Mouse (Mus musculus) small intestine, adult 2 months (tissue): Measurements from ENCODE around the gene Cacna1a.

Experiments
- CTCF ChIP-seq: fragments of 200-500 bp; IDR thresholded peaks from 2 replicates; pipeline ENCODE4 v1.5.1; 2012; ENCODE audit warnings: low read depth, mild to moderate bottlenecking, control low read depth, inconsistent platforms, low read length, moderate library complexity, mixed read lengths; ENCODE audit not compliant: insufficient replicate concordance, insufficient read length; ENCODE audit errors: extremely low read depth
- POLR2A ChIP-seq: fragments of 200-500 bp; IDR thresholded peaks from 2 replicates; pipeline ENCODE4 v1.6.1; 2012; ENCODE audit warnings: low read depth, mild to moderate bottlenecking, control low read depth, inconsistent platforms, low read length, moderate library complexity

GRCm38 (mm10) chr8:84634849-84635304 is 246.6 kb downstream of the Cacna1a start:
- TF ChIP-seq CTCF (no peak), POLR2A (no peak)
